Mouse (Mus musculus) liver, embryonic 14.5 days (tissue): ENCODE data around the gene Spsb4.

Source experiments
- CTCF ChIP-seq: IDR thresholded peaks from 2 replicates; pipeline ENCODE4 v1.5.1; 2016; ENCODE audit warnings: antibody characterized with exemption, low read depth, control low read depth
- EP300 ChIP-seq: IDR thresholded peaks from 2 replicates; pipeline ENCODE4 v1.6.1; 2016; ENCODE audit warnings: antibody characterized with exemption, low read depth

- TF ChIP-seq CTCF (no peak), EP300 (no peak)
Measured at GRCm38 (mm10) chr9:96944517-96944916, 74.1 kb downstream of the Spsb4 start.
